Mouse (Mus musculus): ENCODE data around the gene Larp1.
"Not testable (repeated sequence)": the region's sequence is repeated elsewhere in the genome, so short reads cannot be mapped to it uniquely, and the experiment has no call there.

DNA sequence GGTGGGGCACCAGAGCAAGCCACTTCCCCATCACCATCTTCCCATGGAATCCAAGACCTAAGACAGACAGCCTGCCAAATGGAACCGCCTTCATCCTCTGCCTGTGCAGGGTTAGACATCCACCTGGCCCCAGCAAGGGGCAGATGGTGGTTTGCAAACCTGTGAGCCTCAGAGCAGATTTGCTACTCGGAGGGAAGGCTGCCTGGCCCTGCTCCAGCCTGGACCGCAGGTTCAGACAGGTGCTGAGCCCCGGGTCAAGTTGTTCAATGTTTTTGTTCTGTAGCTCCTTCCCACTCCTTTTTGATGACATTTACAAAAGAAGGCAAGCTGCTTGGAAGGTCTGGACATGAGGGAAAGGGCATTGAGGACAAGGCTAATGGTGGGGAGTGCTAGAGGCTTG lies 52.4 kb downstream of the Larp1 start:
- not testable (repeated sequence) for TF ChIP-seq POLR2A, CTCF (IDR thresholded peaks at IDR 0.05; ENCODE audit: insufficient read depth, low read depth, low read length)
